Mouse (Mus musculus) kidney, adult 18-20 months (tissue): ENCODE results near the gene Cdkl2.

Experiments
- DNase-seq: peaks from one replicate; pipeline ENCODE4 v3.0.0; 2021

Gene Cdkl2

GRCm38 (mm10) chr5:92043783-92044182, at the start of gene Cdkl2:
Cdkl2 (minus strand) TSS chr5:92043883.
- DNase-seq: no peak

DNA sequence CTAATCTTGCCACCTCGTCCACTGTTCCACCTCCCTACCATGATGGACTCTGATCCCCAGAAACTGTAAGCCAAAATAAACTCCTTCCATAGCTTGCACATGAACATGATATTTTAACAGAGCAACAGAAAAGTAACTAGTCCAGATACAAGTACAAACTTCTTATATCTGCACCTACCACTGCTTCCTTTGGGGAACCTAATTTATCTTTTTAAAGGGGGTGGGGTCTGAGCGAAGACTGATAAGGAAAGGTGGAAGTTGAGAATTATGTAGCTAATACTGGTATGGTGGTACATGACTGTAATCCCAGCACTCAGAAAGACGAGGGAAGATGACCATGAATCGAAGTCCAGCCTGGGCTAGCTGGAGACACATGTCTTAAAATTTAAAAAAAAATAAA, 43.8 kb upstream of the Cdkl2 start:
- no peak for DNase-seq

GRCm38 (mm10) chr5:92085821-92086550, 42.3 kb upstream of the Cdkl2 start:
- no peak for DNase-seq

- no peak for DNase-seq
Measured at GRCm38 (mm10) chr5:92085246-92085645, 41.6 kb upstream of the Cdkl2 start.

GRCm38 (mm10) chr5:92083417-92084038, 39.8 kb upstream of the Cdkl2 start, which contains the start of gene G3bp2:
G3bp2 (minus strand) TSS chr5:92083719.
- DNase-seq: peak; percentile 97

- DNase-seq: peak; percentile 75
Measured at GRCm38 (mm10) chr5:92082821-92083401, 39.2 kb upstream of the Cdkl2 start.

DNA sequence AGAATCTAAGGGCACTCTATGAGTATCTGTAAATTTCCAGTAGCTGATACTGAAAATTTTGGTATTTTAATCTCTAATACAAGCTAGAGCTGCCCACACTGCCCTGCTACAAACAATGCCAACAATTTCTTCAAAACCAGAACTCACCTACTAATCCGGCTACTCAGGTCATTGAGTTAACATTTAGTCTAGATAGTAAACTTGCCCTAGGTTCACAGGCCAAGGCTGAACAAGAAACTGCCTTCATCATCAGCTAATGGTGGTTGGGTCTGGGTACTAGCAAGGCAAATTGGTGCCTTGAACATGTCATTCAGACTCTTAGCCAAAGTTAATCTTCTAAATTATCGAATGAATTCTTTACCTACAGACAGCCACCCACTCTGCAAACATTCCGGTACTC, 37.6 kb upstream of the Cdkl2 start:
- no peak for DNase-seq

GRCm38 (mm10) chr5:92080400-92080799, 36.7 kb upstream of the Cdkl2 start:
- no peak for DNase-seq

DNA sequence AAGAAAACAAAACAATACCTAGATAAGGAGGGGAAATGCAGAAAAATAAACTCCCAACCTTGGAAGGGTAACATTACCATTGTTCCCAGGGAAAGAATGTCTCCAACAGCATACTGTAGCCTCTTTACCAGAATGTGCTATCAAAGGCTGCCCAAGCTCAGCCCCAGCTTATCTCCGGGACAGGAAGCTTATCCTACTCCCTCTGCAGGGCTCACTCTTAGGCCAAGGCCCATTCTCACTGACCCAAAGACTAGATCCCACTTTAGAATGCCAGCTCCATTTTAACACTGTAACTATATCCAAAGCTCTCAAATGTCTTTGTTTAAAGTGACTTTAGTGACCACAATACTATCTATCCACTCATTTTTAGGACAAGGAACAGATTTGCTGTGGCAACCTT, 35.6 kb upstream of the Cdkl2 start:
- no peak for DNase-seq

- DNase-seq: no peak
Measured at GRCm38 (mm10) chr5:92078751-92079150, 35.1 kb upstream of the Cdkl2 start.

DNA sequence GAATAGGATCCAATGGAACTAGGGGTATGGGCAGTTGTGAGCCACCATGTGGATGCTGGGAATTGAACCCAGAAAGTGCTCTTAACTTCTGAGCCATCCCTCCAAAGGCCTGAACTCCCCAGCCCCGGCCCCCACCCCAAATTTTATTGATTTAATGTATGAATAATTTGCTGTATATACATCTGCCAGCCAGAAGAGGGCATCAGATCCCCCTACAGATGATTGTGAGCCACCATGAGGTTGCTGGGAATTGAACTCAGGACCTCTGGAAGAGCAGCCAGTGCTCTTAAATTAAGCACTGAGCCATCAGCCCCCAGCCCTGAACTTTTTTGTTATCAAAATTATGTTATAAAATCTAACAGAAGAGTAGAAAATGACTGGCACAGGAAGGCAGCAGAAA, 32.6 kb upstream of the Cdkl2 start:
- no peak for DNase-seq

DNA sequence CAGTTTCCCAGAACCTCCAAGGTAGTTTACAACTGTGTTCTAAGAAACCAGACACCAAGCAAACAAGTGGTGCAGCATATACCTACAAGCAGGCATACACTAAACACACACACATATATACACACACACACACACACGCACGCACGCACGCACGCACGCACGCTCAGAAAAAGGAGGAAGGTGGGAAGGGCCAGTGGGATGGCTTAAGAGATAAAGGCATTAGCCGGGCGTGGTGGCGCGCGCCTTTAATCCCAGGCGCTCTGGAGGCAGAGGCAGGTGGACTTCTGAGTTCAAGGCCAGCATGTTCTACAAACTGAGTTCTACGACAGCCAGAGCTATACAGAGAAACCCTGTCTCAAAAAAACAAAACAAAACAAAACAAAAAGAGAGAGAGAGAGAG, 30.4 kb upstream of the Cdkl2 start:
- no peak for DNase-seq

- DNase-seq: no peak
Measured at GRCm38 (mm10) chr5:92063192-92063591, 19.5 kb upstream of the Cdkl2 start.

DNA sequence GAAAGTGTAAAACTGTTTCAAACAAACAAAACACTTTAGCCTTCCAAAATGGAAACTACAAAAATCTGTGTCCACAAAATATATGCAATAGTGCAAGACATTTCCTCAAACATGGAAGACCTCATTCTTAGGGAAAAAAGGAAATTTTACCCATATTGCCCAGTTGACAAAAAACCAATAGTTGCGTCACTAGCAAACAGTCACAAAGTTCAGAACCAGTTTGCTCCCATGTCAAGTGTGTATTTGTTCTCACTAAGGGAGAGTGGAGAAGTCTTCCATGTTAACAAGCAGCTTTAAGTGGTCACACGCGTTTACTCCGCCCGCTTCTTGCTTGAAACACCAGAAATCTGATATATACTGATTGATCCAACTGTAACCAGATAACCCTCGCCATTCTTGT, 9.2 kb upstream of the Cdkl2 start:
- DNase-seq: no peak

DNA sequence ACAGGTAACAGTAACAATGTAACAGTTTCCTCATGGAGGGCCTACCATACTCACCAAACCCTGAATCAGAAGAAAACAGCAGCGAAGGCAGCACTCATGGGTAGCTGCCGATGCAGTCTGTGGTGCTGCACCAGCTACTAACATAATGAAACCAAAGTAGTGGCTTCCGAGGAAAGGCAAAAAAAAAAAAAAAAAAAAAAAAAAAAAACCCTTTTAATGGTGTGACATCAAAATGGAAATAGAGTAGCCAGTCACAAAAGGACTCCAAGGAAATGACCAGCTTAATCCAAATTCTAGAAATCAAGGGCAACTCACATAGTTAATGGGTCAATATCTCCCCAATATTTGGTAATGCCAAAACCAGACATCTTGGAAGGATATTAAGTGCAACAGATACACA, 6.7 kb upstream of the Cdkl2 start:
- DNase-seq: no peak

DNA sequence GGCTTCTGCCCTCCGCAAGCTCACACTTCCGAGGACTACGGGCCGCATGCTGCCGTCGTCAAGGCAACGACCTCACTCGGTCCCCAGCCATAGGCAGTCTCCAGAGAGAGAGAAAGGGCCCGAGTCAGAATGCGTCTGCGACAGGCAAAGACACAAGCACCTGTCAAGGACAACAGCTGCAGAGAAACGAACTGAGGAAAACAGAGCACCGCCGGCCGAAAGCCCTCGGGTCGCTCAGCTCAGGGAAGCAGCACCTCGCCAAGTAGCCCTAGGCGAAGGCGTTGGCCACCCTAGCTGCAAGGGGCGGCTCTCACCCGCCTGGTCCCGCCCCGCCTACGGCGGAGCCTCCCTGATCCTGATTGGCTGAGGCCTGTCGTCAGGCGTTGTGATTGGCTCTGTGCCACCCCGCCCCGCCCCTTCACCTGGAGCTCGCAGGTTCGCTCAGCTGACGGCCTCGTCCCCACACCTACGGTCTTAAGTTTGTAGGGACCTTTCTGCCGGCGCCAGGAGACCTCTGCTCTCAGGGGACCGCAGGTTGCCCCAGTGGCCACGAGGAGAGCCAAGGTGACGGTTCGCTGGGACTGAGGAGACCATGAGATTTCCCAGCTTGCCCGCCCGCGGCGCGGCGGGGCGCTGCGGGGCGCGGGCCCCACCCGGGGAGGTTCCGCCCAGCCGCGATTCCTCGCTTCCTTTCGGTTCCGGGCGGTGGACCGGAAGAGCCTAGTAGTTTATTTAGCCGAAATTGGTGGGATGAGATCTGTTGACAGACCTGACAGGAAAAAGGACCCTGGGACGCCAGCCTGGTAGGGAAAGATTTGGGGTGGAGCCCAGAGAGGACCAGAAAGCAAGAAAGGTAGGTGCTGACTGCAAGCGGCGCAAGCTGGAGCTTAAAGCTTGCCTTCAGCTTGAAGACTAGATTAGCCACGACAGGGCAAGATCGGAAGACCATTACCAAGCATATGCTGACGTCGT, 1.0 kb downstream of the Cdkl2 start:
- DNase-seq: peak; percentile 98

DNA sequence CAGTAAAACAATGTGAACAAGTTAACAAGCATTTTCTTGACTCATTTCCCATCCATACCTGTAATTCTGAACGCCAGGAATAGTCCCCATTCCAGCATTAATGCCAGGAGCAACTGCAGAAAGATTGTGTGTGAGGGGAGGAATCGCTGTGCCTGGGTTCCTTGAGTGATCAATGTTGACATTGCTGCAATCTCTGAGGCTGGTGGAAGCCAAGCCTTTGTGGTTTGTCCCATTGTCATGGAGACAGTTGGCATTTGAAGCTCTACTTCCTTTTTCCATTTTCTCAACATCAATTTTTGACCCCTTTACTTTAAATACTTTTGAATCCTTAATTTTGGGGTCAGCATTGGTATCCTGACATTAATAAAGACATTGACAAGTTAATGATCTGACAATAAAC, 23.7 kb downstream of the Cdkl2 start:
- DNase-seq: no peak

GRCm38 (mm10) chr5:92011756-92012155, 31.9 kb downstream of the Cdkl2 start:
- no peak for DNase-seq

GRCm38 (mm10) chr5:92009827-92010226, 33.9 kb downstream of the Cdkl2 start:
- DNase-seq: no peak

GRCm38 (mm10) chr5:92003011-92003410, 40.7 kb downstream of the Cdkl2 start:
- DNase-seq: no peak

- no peak for DNase-seq
Measured at GRCm38 (mm10) chr5:92000770-92001169, 42.9 kb downstream of the Cdkl2 start.

DNA sequence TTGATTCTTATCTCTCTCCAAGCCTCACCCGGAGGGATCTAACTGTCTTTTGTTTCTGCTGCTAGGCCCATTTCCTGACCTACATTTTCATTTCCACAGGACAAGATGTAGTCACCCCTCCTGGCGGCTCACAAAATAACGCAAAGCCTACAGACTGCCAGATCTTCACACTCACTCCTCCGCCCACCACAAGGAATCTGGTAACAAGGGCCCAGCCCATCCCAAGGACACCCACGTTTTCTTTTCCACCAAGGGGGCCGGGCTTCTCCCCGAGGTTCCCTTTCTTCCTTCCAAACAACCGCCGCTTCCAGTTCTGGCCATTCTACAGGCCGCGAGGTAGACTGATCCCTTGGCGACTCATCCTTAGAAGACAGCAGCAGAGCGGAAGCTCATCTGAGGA, 49.1 kb downstream of the Cdkl2 start:
- no peak for DNase-seq

DNA sequence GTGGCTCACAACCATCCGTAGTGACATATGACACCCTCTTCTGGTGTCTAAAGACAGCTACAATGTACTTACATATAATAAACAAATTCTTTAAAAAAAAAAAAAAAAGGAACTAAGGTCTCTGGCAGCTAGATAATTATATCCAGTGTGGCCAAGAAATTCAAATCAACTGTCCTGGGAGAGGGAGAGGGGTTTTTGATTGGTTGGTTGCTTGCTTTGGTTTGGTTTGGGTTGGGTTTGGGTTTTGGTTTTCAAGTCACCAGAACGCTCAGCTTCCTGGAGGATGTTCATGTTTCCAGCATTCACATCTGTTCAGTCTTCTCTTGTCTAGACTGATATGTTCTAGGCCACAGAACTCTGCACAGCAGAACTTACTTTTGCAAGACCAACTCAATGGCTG, 50.6 kb downstream of the Cdkl2 start:
- no peak for DNase-seq
